Mouse (Mus musculus) liver, embryonic 14.5 days (tissue): Measurements from ENCODE around the gene Srrm1.

ENCODE experiments used
- CTCF ChIP-seq: IDR thresholded peaks from 2 replicates; pipeline ENCODE4 v1.5.1; 2016; ENCODE audit warnings: antibody characterized with exemption, low read depth, control low read depth
- EP300 ChIP-seq: IDR thresholded peaks from 2 replicates; pipeline ENCODE4 v1.6.1; 2016; ENCODE audit warnings: antibody characterized with exemption, low read depth

GRCm38 (mm10) chr4:135336023-135336357, 17.1 kb downstream of the Srrm1 start:
- TF ChIP-seq EP300 (no peak), CTCF (no peak)
